13 mouse cellular contexts compared by ENCODE assay signal in genomic region chr13:80936426-80936825, GRCm38 (mm10). TPM values are rescaled to one million over a fixed set of nuclear protein-coding genes. Genes with fewer than 3 reads are reported as not detected.
DNase-seq lines count a peak whose midpoint lies in the region; ATAC-seq lines count a peak whose summit lies in the region.
"Had no signal": no experiment of that assay in that cellular context is flagged by ENCODE, and none has a peak within 500 bp of the region (broad histone marks: within the 10 kb centered on the region; RNA-seq: fewer than 3 reads in every experiment).

No protein-coding gene starts in this region.

- H3K36me3 ChIP-seq in liver, embryonic 12.5 days, result no peaks in the 10 kb centered on the region
- H3K36me3 ChIP-seq: kidney, embryonic 15.5 days had no signal

- no peak overlapping the region for H3K27ac ChIP-seq in liver, embryonic 12.5 days
- H3K27ac ChIP-seq: kidney, embryonic 15.5 days; layer of hippocampus, adult 2 months had no signal

- no peak overlapping the region for H3K4me2 ChIP-seq in liver, embryonic 12.5 days
- H3K4me2 ChIP-seq: kidney, embryonic 15.5 days had no signal

- no peak for DNase-seq in frontal cortex, postnatal 36 days (ENCODE audit: low spot score in 2 of 2)
- no peak for DNase-seq in liver
- DNase-seq in adrenal gland, postnatal 25 days, result peak; percentile 8
- DNase-seq in skeletal muscle tissue, adult 2 months (ENCODE audit: low read depth, low spot score), result peak; percentile 20
- no peak for DNase-seq in thymus, postnatal 25 days
- DNase-seq in urinary bladder, postnatal 25 days (ENCODE audit: low spot score), result no peak
- DNase-seq: cerebellum, postnatal 10 days; lung, adult 2 months had no signal

- no peaks in the 10 kb centered on the region for H3K4me1 ChIP-seq in liver, embryonic 12.5 days

- 59% methylated on average over 2 of the region's 2 CpGs for WGBS in liver, embryonic 12.5 days (ENCODE audit: insufficient replicate concordance)

- no peak overlapping the region for H3K4me3 ChIP-seq in liver, embryonic 12.5 days
- H3K4me3 ChIP-seq: kidney, embryonic 15.5 days; layer of hippocampus, adult 2 months had no signal

- H3K9ac ChIP-seq in liver, embryonic 12.5 days, result no peak overlapping the region
- H3K9ac ChIP-seq: kidney, embryonic 15.5 days had no signal

- peak; percentile 39; the same call in 1 of the 2 replicates for ATAC-seq in frontal cortex, adult (ENCODE audit: low TSS enrichment)
- ATAC-seq in liver, embryonic 12.5 days, result 0 out of 2 replicates have a peak, but pooled peaks have one; percentile 37
- ATAC-seq: inflammation-experienced regulatory T-cells, adult 6 months had no signal

- H3K9me3 ChIP-seq in liver, embryonic 12.5 days (replicated peaks), result no peaks in the 10 kb centered on the region
- H3K9me3 ChIP-seq: kidney, embryonic 15.5 days had no signal

- no peaks in the 10 kb centered on the region; the same call in 1 of the 2 replicates for H3K27me3 ChIP-seq in liver, embryonic 12.5 days (replicated peaks)
- H3K27me3 ChIP-seq: kidney, embryonic 15.5 days had no signal

RNA-seq across cellular contexts. Expression of gene Arrdc3, which starts 53.2 kb away (rescaled TPM):
- polyA plus RNA-seq in liver, embryonic 12.5 days (2016; fragmentation: Nextera tagmentation; extraction: Ambion mirVana), result 18.8 and 21.5 TPM in 2 replicates
- total RNA-seq in adrenal gland, postnatal 25 days (2021), result 152 and 185 TPM in 2 replicates

Comparison
In these comparisons a context has a peak if more than half of its experiments do, and no peak if none do; other contexts are left out.
1. DNase-seq: peak in adrenal gland, postnatal 25 days (single experiment) and skeletal muscle tissue, adult 2 months (single experiment); none in frontal cortex, postnatal 36 days (0 of 2), liver (single experiment), thymus, postnatal 25 days (single experiment) and urinary bladder, postnatal 25 days (single experiment).